Mouse (Mus musculus) limb, embryonic 14.5 days (tissue): Measurements from ENCODE around the gene Dusp2. TPM values are rescaled to one million over a fixed set of nuclear protein-coding genes. Genes with fewer than 3 reads are reported as not detected.

ENCODE experiments used
- ATAC-seq: fragments of 200-750 bp; cut with Nextera tagmentation; 2 replicates; pipeline ENCODE4 v1.8.0; 2017; ENCODE audit warnings: low read depth, moderate number of reproducible peaks, moderate TSS enrichment; ENCODE audit not compliant: low FRiP score
- DNase-seq: peaks from one replicate; pipeline ENCODE4 v3.0.0-alpha.2; 2015; ENCODE audit warnings: low spot score
- H3K27ac ChIP-seq: fragments of 300-500 bp; sonication (generic); replicated peaks from 2 replicates; pipeline ENCODE4 v1.5.1; 2014; ENCODE audit warnings: low read depth, mild to moderate bottlenecking, low read length, moderate library complexity, mixed read lengths
- H3K27me3 ChIP-seq: fragments of 300-500 bp; sonication (generic); 2 replicates; pipeline ENCODE4 v1.6.1; 2014; ENCODE audit warnings: low read length, mixed read lengths; ENCODE audit not compliant: control insufficient read depth, insufficient read depth
- H3K36me3 ChIP-seq: fragments of 300-500 bp; sonication (generic); 2 replicates; pipeline ENCODE4 v1.6.1; 2014; ENCODE audit warnings: mild to moderate bottlenecking, low read length, moderate library complexity, mixed read lengths; ENCODE audit not compliant: control insufficient read depth, insufficient read depth
- H3K4me1 ChIP-seq: fragments of 300-500 bp; sonication (generic); 2 replicates; pipeline ENCODE4 v1.6.1; 2014; ENCODE audit warnings: antibody characterized with exemption, low read length, mixed read lengths; ENCODE audit not compliant: control insufficient read depth, insufficient read depth
- H3K4me2 ChIP-seq: fragments of 300-500 bp; sonication (generic); replicated peaks from 2 replicates; pipeline ENCODE4 v1.6.1; 2014; ENCODE audit warnings: low read depth, mild to moderate bottlenecking, low read length, moderate library complexity; ENCODE audit not compliant: severe bottlenecking
- H3K4me3 ChIP-seq: fragments of 300-500 bp; sonication (generic); replicated peaks from 2 replicates; pipeline ENCODE4 v1.5.1; 2014; ENCODE audit warnings: low read length
- H3K9ac ChIP-seq: fragments of 300-500 bp; sonication (generic); 2 replicates; pipeline ENCODE4 v1.6.1; 2014; ENCODE audit warnings: mild to moderate bottlenecking, low read depth, low read length, moderate library complexity; ENCODE audit not compliant: severe bottlenecking
- H3K9me3 ChIP-seq: fragments of 300-500 bp; sonication (generic); 2 replicates; pipeline ENCODE4 v1.6.1; 2016; ENCODE audit warnings: low read length; ENCODE audit not compliant: control insufficient read depth
- POLR2A ChIP-seq: fragments of 200-500 bp; IDR thresholded peaks from 2 replicates; pipeline ENCODE4 v1.8.0; 2012; ENCODE audit warnings: inconsistent platforms, mild to moderate bottlenecking, moderate library complexity, borderline replicate concordance; ENCODE audit not compliant: insufficient read depth, insufficient read length; ENCODE audit errors: extremely low read depth
- WGBS: fragments of 180-500 bp; shearing (Covaris S2); extraction: QIAGEN DNeasy Blood & Tissue Kit; methylation state at CpG from one replicate; pipeline ENCODE4 v1.1.7; 2014; 5-methylcytosine and 5-hydroxymethylcytosine counted together
- polyA plus RNA-seq, 2 experiments: library from polyadenylated mRNA; depleted of rRNA in 1 of 2; stranded (reverse) in 1 of 2; unstranded in 1 of 2; fragments of >200 nt; fragmentation: Nextera tagmentation in 1 of 2; extraction: Ambion mirVana in 1 of 2; gene quantifications; 2 replicates each; pipeline versions ENCODE4 v1.2.1 to v1.2.3; 2012 to 2014

Gene Dusp2
- polyA plus RNA-seq, 2 experiments: 5.7 to 7.6 TPM

- H3K27ac ChIP-seq: no peak overlapping the region
- no peak for DNase-seq
- H3K9ac ChIP-seq: no peak overlapping the region
- no peaks in the 10 kb centered on the region for H3K9me3 ChIP-seq
- ATAC-seq: no peak
- no peaks in the 10 kb centered on the region for H3K4me1 ChIP-seq
- no peaks in the 10 kb centered on the region for H3K36me3 ChIP-seq
- no peaks in the 10 kb centered on the region for H3K27me3 ChIP-seq
- no peak overlapping the region for H3K4me2 ChIP-seq
- no peak for TF ChIP-seq POLR2A
- 87% methylated on average over 2 of the region's 2 CpGs for WGBS
- no peak overlapping the region for H3K4me3 ChIP-seq
These were observed 36.1 kb downstream of the Dusp2 start for GRCm38 (mm10) chr2:127372082-127372481.

- ATAC-seq (no peak), DNase-seq (no peak)
- H3K9ac ChIP-seq: no peak overlapping the region
- H3K4me2 ChIP-seq: no peak overlapping the region
- no peaks in the 10 kb centered on the region for H3K36me3 ChIP-seq
- no peaks in the 10 kb centered on the region for H3K27me3 ChIP-seq
- H3K4me1 ChIP-seq: no peaks in the 10 kb centered on the region
- H3K27ac ChIP-seq: no peak overlapping the region
- no peak overlapping the region for H3K4me3 ChIP-seq
- no peaks in the 10 kb centered on the region for H3K9me3 ChIP-seq
- WGBS: 81% methylated on average over 3 of the region's 3 CpGs
- TF ChIP-seq POLR2A: no peak
These were observed 38.2 kb downstream of the Dusp2 start for GRCm38 (mm10) chr2:127374131-127374530.

GRCm38 (mm10) chr2:127375087-127375486 lies 39.1 kb downstream of the Dusp2 start:
- no peak for TF ChIP-seq POLR2A
- H3K4me3 ChIP-seq: no peak overlapping the region
- ATAC-seq (no peak), DNase-seq (no peak)
- H3K27me3 ChIP-seq: no peaks in the 10 kb centered on the region
- no peak overlapping the region for H3K4me2 ChIP-seq
- no peaks in the 10 kb centered on the region for H3K36me3 ChIP-seq
- no peaks in the 10 kb centered on the region for H3K9me3 ChIP-seq
- H3K9ac ChIP-seq: no peak overlapping the region
- WGBS: 56% methylated on average over 3 of the region's 3 CpGs
- H3K4me1 ChIP-seq: no peaks in the 10 kb centered on the region
- H3K27ac ChIP-seq: no peak overlapping the region

- Histone ChIP-seq H3K27me3 (no peaks in the 10 kb centered on the region), H3K9me3 (no peaks in the 10 kb centered on the region), H3K36me3 (no peaks in the 10 kb centered on the region), H3K4me1 (no peaks in the 10 kb centered on the region), H3K9ac (no peak overlapping the region), H3K4me2 (no peak overlapping the region), H3K27ac (no peak overlapping the region), H3K4me3 (no peak overlapping the region)
- ATAC-seq (no peak), DNase-seq (no peak)
- no peak for TF ChIP-seq POLR2A
- WGBS: 52% methylated on average over 7 of the region's 7 CpGs
These were observed 39.9 kb downstream of the Dusp2 start for GRCm38 (mm10) chr2:127375759-127376341.

- no peak for TF ChIP-seq POLR2A
- DNase-seq (no peak), ATAC-seq (no peak)
- Histone ChIP-seq H3K36me3 (no peaks in the 10 kb centered on the region), H3K4me1 (no peaks in the 10 kb centered on the region), H3K27me3 (no peaks in the 10 kb centered on the region), H3K9me3 (no peaks in the 10 kb centered on the region), H3K4me2 (no peak overlapping the region), H3K27ac (no peak overlapping the region), H3K9ac (no peak overlapping the region), H3K4me3 (no peak overlapping the region)
- WGBS: 78% methylated on average over 6 of the region's 6 CpGs
These were observed 40.6 kb downstream of the Dusp2 start for GRCm38 (mm10) chr2:127376423-127377051.
